Mouse (Mus musculus) layer of hippocampus, adult 18-20 months (tissue): Measurements from ENCODE around the gene H2-M5. TPM values are rescaled to one million over a fixed set of nuclear protein-coding genes. Genes with fewer than 3 reads are reported as not detected.
"Not testable (repeated sequence)": the region's sequence is repeated elsewhere in the genome, so short reads cannot be mapped to it uniquely, and the experiment has no call there.

Source experiments
- DNase-seq, 2 experiments: peaks; one replicate each; pipeline ENCODE4 v3.0.0; 2022; ENCODE audit warnings: low spot score in 2 of 2
- long read RNA-seq: library from polyadenylated mRNA; stranded (forward); transcript quantifications from one replicate; pipeline ENCODE4 v2.0.0, GENCODE M21; 2021
- total RNA-seq, 2 experiments: library from RNA; stranded (reverse); gene quantifications; 2 replicates each; pipeline ENCODE4 v1.2.3; 2021

H2-M5 gene
- under 1 TPM; 0.87 to 0.96 TPM for total RNA-seq
- long read RNA-seq, partial matches to known transcripts, result 0 of 1 reads
- long read RNA-seq, other reads (novel, unspliced or antisense), result 1 of 1 reads

GRCm38 (mm10) chr17:36989437-36989836 is at the start of gene H2-M5:
H2-M5 (minus strand) TSS chr17:36989537.
- DNase-seq, result no peak

GRCm38 (mm10) chr17:37029162-37029561 is 39.8 kb upstream of the H2-M5 start:
- no peak for DNase-seq

- DNase-seq, result peak; percentile 92 to 98
Observed at GRCm38 (mm10) chr17:37028683-37029120, 39.4 kb upstream of the H2-M5 start.

- DNase-seq, result no peak
Observed at GRCm38 (mm10) chr17:37028212-37028611, 38.9 kb upstream of the H2-M5 start.

GRCm38 (mm10) chr17:37027486-37027885 is 38.1 kb upstream of the H2-M5 start:
- DNase-seq, result no peak

- no peak for DNase-seq
Observed at GRCm38 (mm10) chr17:37026425-37026824, 37.1 kb upstream of the H2-M5 start.

GRCm38 (mm10) chr17:37022628-37023576 is 33.6 kb upstream of the H2-M5 start, which contains the start of gene Mog:
Mog (minus strand) TSS chr17:37023398.
- peak in 1 of 2 experiments; percentile 51 for DNase-seq

GRCm38 (mm10) chr17:37019242-37019641 is 29.9 kb upstream of the H2-M5 start:
- not testable (repeated sequence) for DNase-seq

GRCm38 (mm10) chr17:37018328-37018727 is 29.0 kb upstream of the H2-M5 start:
- peak in 1 of 2 experiments; percentile 53 for DNase-seq

- DNase-seq, result no peak
Observed at GRCm38 (mm10) chr17:37016333-37016732, 27.0 kb upstream of the H2-M5 start.

GRCm38 (mm10) chr17:37012141-37012540 is 22.8 kb upstream of the H2-M5 start:
- no peak for DNase-seq

GRCm38 (mm10) chr17:37011719-37012118 is 22.4 kb upstream of the H2-M5 start:
- DNase-seq, result no peak

- no peak for DNase-seq
Observed at GRCm38 (mm10) chr17:37009460-37010042, 20.2 kb upstream of the H2-M5 start.

GRCm38 (mm10) chr17:37008161-37008560 is 18.8 kb upstream of the H2-M5 start:
- DNase-seq, result no peak

GRCm38 (mm10) chr17:37003366-37003765 is 14.0 kb upstream of the H2-M5 start:
- DNase-seq, result no peak

- DNase-seq, result no peak
Observed at GRCm38 (mm10) chr17:37002364-37003330, 13.3 kb upstream of the H2-M5 start.

- DNase-seq, result no peak
Observed at GRCm38 (mm10) chr17:37000863-37001262, 11.5 kb upstream of the H2-M5 start, which contains the start of gene Zfp57. Zfp57 (plus strand) TSS chr17:37001163.

- DNase-seq, result no peak
Observed at GRCm38 (mm10) chr17:36998477-36998876, 9.1 kb upstream of the H2-M5 start.

- DNase-seq, result peak; percentile 45 to 84
Observed at GRCm38 (mm10) chr17:36997033-36997735, 7.8 kb upstream of the H2-M5 start.

GRCm38 (mm10) chr17:36995448-36995847 is 6.1 kb upstream of the H2-M5 start:
- DNase-seq, result no peak
